Mouse (Mus musculus): Measurements from ENCODE around the gene Asgr1.

GRCm38 (mm10) chr11:70079175-70079574, 25.3 kb downstream of the Asgr1 start:
- TF ChIP-seq CTCF (IDR thresholded peaks at IDR 0.05) (no peak), POLR2A (IDR thresholded peaks at IDR 0.05; ENCODE audit: insufficient read depth, low read depth, low read length) (no peak), EP300 (IDR thresholded peaks at IDR 0.05; ENCODE audit: insufficient read depth, low read depth, low read length) (no peak)

Measured in heart, adult 2 months (tissue).